Mouse (Mus musculus) megakaryocyte-erythroid progenitor cell, adult 5 weeks (primary cell): Measurements from ENCODE around the gene Tmem263. TPM values are rescaled to one million over a fixed set of nuclear protein-coding genes. Genes with fewer than 3 reads are reported as not detected.

Experiments used
- polyA plus RNA-seq: library from polyadenylated mRNA; stranded (reverse); fragments of >175 nt; gene quantifications from 2 replicates; pipeline ENCODE4 v1.2.3, GENCODE M21; 2012

The Tmem263 gene
- polyA plus RNA-seq, result 16.2 and 17.6 TPM in 2 replicates

DNA sequence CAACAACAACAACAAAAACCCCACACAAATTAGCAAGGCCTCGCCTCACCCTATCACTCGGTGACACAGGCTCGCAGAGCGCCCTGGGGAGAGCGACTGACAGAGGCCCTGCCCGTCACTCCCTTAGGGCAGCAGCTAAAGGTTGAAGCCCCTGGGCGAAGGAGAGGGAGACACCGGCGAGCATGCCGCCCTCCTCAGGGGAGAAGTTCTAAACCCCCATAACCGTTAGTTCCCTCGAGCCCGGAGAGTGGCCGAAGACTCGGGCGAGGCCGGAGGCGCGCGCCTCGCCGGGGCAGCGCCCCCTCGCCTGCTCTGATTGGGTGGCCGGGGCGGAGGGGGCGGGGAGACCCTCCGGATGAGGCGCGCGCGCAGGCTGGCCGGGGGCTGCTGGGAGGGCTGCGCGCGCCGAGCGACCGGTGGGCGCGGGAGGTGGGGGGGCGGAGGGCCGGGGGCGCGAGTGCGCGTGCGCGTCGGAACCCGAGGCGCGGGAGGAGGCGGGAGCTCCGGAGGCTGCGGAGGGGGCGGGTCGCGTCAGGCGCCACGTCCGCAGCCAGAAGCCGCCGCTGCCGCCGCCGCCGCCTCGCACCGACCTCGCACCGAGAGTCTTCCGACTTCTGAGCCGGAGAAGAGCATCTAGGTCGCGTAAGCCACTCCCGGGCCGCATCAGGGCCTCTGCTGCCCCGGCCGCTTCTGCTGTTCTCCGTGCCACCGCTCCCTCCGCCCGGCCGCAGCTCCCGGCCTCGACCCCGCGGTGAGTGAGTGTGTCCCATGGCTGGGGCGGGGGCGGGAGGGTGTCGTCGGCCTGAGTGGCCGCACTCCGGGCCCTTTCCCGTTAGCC lies at the start of gene Tmem263, which contains the start of gene Fhl4:
Tmem263 (plus strand) TSS at position 381 of the 838 bp plus-strand sequence.
Fhl4 (minus strand) TSS at position 249 of the 838 bp plus-strand sequence.

DNA sequence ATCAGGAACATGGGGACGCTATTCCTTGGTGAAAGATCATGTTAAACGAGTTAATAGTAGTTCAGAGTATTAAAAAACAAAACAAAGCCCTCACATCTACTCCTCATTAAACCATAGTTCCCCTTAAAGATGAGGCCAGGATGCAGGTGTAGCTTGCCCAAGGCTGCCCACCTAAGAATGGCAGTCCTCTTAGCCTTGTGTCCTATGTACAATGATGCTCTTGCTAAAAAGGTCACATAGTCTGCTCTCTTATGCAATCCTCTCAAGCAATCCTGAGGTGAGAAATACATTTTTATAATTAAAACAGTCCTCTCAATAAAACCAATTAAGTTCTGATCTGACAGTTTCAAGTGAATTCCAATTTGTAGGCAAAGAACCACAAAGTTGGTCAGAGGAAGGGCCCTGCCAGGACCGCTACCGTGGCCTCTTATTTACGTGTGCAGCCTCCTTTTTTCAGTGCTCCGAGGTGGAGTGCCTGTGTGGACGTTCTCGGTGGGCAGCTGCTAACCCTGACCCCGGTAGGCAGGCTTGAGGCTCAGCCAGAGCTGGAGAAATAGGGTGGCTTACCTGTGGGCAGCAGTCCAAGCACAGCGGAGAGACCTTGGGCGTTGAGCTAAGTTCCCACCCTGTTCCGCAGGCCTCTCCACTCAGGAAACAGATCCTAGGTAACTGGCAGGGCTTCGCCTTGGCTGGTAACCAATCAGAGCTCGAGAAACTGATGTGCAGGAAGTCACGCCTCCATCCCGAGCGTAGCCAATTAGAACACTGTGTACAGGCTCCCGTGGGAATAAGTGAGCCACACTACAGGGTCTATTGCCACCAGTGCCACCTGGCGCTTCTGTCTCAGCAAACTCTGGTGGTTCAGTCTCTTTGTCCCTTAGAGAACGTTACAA lies 25.2 kb downstream of the Tmem263 start, which contains the start of gene Mterf2:
Mterf2 (minus strand) TSS at position 633 of the 893 bp plus-strand sequence.

Other genes with a start within 250 kb of the Tmem263 start
- 1.8 and 3.6 TPM in 2 replicates for gene Ric8b, start 185.0 kb upstream of the Tmem263 start, polyA plus RNA-seq
- gene Fhl4, start 132 bp upstream of the Tmem263 start, polyA plus RNA-seq, result 0.06 and 0.17 TPM in 2 replicates
- gene Mterf2, start 25.4 kb downstream of the Tmem263 start, polyA plus RNA-seq, result 0.97 and 1.1 TPM in 2 replicates
- gene Cry1, start 82.4 kb downstream of the Tmem263 start, polyA plus RNA-seq, result 20.7 and 26.2 TPM in 2 replicates